Mouse (Mus musculus) liver, adult 2 months (tissue): ENCODE measurements at regions not wholly inside any gene's neighbourhood (a gene's known extent, or its start where the extent isn't known, plus 50 kb on each side); places are given as distances from the start of the nearest gene placed in this dataset.
A peak's percentile ranks its signal among the peaks of the same experiment; 100 is the strongest.

Source experiments
- DNase-seq: peaks from one replicate; pipeline ENCODE4 v3.0.0-alpha.2; 2011; ENCODE audit warnings: low read depth, low spot score; ENCODE audit errors: extremely low read depth
- H3K27ac ChIP-seq: fragments of 200-500 bp; replicated peaks from 2 replicates; pipeline ENCODE4 v1.5.1; 2012; ENCODE audit warnings: low read depth, mild to moderate bottlenecking, control low read depth, inconsistent platforms, low read length; ENCODE audit not compliant: insufficient read depth
- H3K27me3 ChIP-seq: fragments of 200-500 bp; 2 replicates; pipeline ENCODE4 v1.6.1; 2012; ENCODE audit warnings: mild to moderate bottlenecking, moderate library complexity, low read length, inconsistent platforms; ENCODE audit not compliant: control insufficient read depth, insufficient read depth
- H3K36me3 ChIP-seq: fragments of 200-500 bp; 2 replicates; pipeline ENCODE4 v1.6.1; 2012; ENCODE audit warnings: low read length, inconsistent platforms; ENCODE audit not compliant: control insufficient read depth, insufficient read depth
- H3K4me1 ChIP-seq: fragments of 200-500 bp; 2 replicates; pipeline ENCODE4 v1.6.1; 2011; ENCODE audit warnings: low read length; ENCODE audit not compliant: control insufficient read depth, insufficient read depth
- H3K4me3 ChIP-seq: fragments of 200-500 bp; 2 replicates; pipeline ENCODE4 v1.5.1; 2011; ENCODE audit warnings: low read depth, mild to moderate bottlenecking, control low read depth, low read length, moderate library complexity; ENCODE audit not compliant: insufficient read depth
- H3K79me2 ChIP-seq: fragments of 200-500 bp; 2 replicates; pipeline ENCODE4 v1.6.1; 2012; ENCODE audit warnings: inconsistent platforms, mild to moderate bottlenecking, low read length, moderate library complexity; ENCODE audit not compliant: control insufficient read depth, insufficient read depth
- H3K9ac ChIP-seq: fragments of 200-500 bp; 2 replicates; pipeline ENCODE4 v1.6.1; 2012; ENCODE audit warnings: low read depth, mild to moderate bottlenecking, control low read depth, inconsistent platforms, low read length
- CTCF ChIP-seq: fragments of 200-500 bp; IDR thresholded peaks from 2 replicates; pipeline ENCODE4 v1.5.1; 2011; ENCODE audit warnings: low read depth, low read length, control low read depth
- POLR2A ChIP-seq: fragments of 200-500 bp; IDR thresholded peaks from 2 replicates; pipeline ENCODE4 v1.6.1; 2011; ENCODE audit warnings: low read length, control low read depth; ENCODE audit not compliant: insufficient read depth; ENCODE audit errors: extremely low read depth
- WGBS: fragments of 180-500 bp; shearing (Covaris S2); methylation state at CpG from one replicate; pipeline ENCODE4 v1.1.7; 2018; 5-methylcytosine and 5-hydroxymethylcytosine counted together

GRCm38 (mm10) chr8:26349231-26349630, 229.9 kb downstream of the Gm45692 start:
- Histone ChIP-seq H3K27ac (no peak overlapping the region), H3K27me3 (no peaks in the 10 kb centered on the region), H3K36me3 (no peaks in the 10 kb centered on the region), H3K4me1 (peaks cover 19% of the 10 kb centered on the region), H3K79me2 (no peaks in the 10 kb centered on the region), H3K4me3 (no peak overlapping the region), H3K9ac (no peak overlapping the region)
- TF ChIP-seq CTCF: no peak
- no peak for TF ChIP-seq POLR2A
- WGBS: 60% methylated on average over 7 of the region's 7 CpGs
- DNase-seq: peak; percentile 16

- no peaks in the 10 kb centered on the region for H3K36me3 ChIP-seq
- no peaks in the 10 kb centered on the region for H3K27me3 ChIP-seq
- DNase-seq: peak; percentile 94
- TF ChIP-seq CTCF (no peak), POLR2A (no peak)
- H3K4me3 ChIP-seq: peak overlapping the region; percentile 28; the same call in 1 of the 2 replicates
- H3K27ac ChIP-seq: peak overlapping the region; percentile 69
- no peaks in the 10 kb centered on the region for H3K79me2 ChIP-seq
- 16% methylated on average over 3 of the region's 3 CpGs for WGBS
- H3K4me1 ChIP-seq: peaks cover 19% of the 10 kb centered on the region
- no peak overlapping the region for H3K9ac ChIP-seq
Measured at GRCm38 (mm10) chr8:26349854-26350253, 230.5 kb downstream of the Gm45692 start.

- H3K36me3 ChIP-seq: no peaks in the 10 kb centered on the region
- peaks cover 19% of the 10 kb centered on the region for H3K4me1 ChIP-seq
- H3K79me2 ChIP-seq: no peaks in the 10 kb centered on the region
- H3K4me3 ChIP-seq: no peak overlapping the region
- no peaks in the 10 kb centered on the region for H3K27me3 ChIP-seq
- TF ChIP-seq POLR2A (no peak), CTCF (no peak)
- no peak overlapping the region for H3K9ac ChIP-seq
- no peak overlapping the region for H3K27ac ChIP-seq
- no peak for DNase-seq
- WGBS: 50% methylated on average over 4 of the region's 4 CpGs
Measured at GRCm38 (mm10) chr8:26350616-26351015, 231.3 kb downstream of the Gm45692 start.

- WGBS: 62% methylated on average over 21 of the region's 21 CpGs
- peaks cover 19% of the 10 kb centered on the region for H3K4me1 ChIP-seq
- no peak overlapping the region for H3K4me3 ChIP-seq
- peak; percentile 24 for DNase-seq
- H3K27me3 ChIP-seq: no peaks in the 10 kb centered on the region
- H3K79me2 ChIP-seq: no peaks in the 10 kb centered on the region
- no peak overlapping the region for H3K9ac ChIP-seq
- peak overlapping the region; percentile 40 for H3K27ac ChIP-seq
- no peaks in the 10 kb centered on the region for H3K36me3 ChIP-seq
- TF ChIP-seq POLR2A (no peak), CTCF (no peak)
Measured at GRCm38 (mm10) chr8:26351643-26352540, 232.6 kb downstream of the Gm45692 start.

- no peak overlapping the region for H3K27ac ChIP-seq
- WGBS: 68% methylated on average over 9 of the region's 9 CpGs
Measured at GRCm38 (mm10) chr8:26352541-26353010, 233.2 kb downstream of the Gm45692 start.

GRCm38 (mm10) chr8:26353476-26353875, 234.1 kb downstream of the Gm45692 start:
- Histone ChIP-seq H3K27ac (0 out of 2 replicates have a peak overlapping the region, but pooled peaks have one; percentile 41), H3K4me3 (no peak overlapping the region), H3K79me2 (no peaks in the 10 kb centered on the region), H3K27me3 (no peaks in the 10 kb centered on the region), H3K36me3 (no peaks in the 10 kb centered on the region), H3K4me1 (peaks cover 19% of the 10 kb centered on the region), H3K9ac (no peak overlapping the region)
- 59% methylated on average over 3 of the region's 3 CpGs for WGBS
- TF ChIP-seq POLR2A: no peak
- no peak for TF ChIP-seq CTCF
- peak; percentile 30 for DNase-seq

More at GRCm38 (mm10) chr8:26352541-26353010, 233.2 kb downstream of the Gm45692 start:
- no peak overlapping the region for H3K9ac ChIP-seq
- H3K79me2 ChIP-seq: no peaks in the 10 kb centered on the region
- no peaks in the 10 kb centered on the region for H3K36me3 ChIP-seq
- H3K4me1 ChIP-seq: peaks cover 19% of the 10 kb centered on the region
- peak; percentile 49 for DNase-seq
- no peaks in the 10 kb centered on the region for H3K27me3 ChIP-seq
- no peak overlapping the region for H3K4me3 ChIP-seq
- TF ChIP-seq POLR2A: no peak
- no peak for TF ChIP-seq CTCF
